Mouse (Mus musculus): ENCODE measurements around the gene Foxred1. TPM values are rescaled to one million over a fixed set of nuclear protein-coding genes. Genes with fewer than 3 reads are reported as not detected.

Foxred1 gene
- total RNA-seq, 2 experiments from 2014 or later = 34.3 to 34.5 TPM

GRCm38 (mm10) chr9:35156002-35156710 lies 54.7 kb downstream of the Foxred1 start:
- DNase-seq (ENCODE audit: extremely low spot score in 1 of 2, low spot score in 1 of 2) = no peak

Other genes with a start within 250 kb of the Foxred1 start
- 10 to 100 TPM; 23.9 to 24.5 TPM for gene St3gal4, start 91.8 kb downstream of the Foxred1 start, total RNA-seq (2021)
- 10 to 100 TPM; 19.2 to 21.5 TPM for gene Dcps, start 35.0 kb downstream of the Foxred1 start, total RNA-seq (2021)
- gene Srpr, start 10.9 kb downstream of the Foxred1 start, total RNA-seq (2021) = 10 to 100 TPM; 62.3 to 63.3 TPM
- 1 to 10 TPM; 1.5 to 2.2 TPM for gene Tirap, start 10.8 kb downstream of the Foxred1 start, total RNA-seq (2021)
- gene Fam118b, start 56.8 kb upstream of the Foxred1 start, total RNA-seq (2021) = 10 to 100 TPM; 25.8 to 26.3 TPM
- gene Rpusd4, start 56.8 kb upstream of the Foxred1 start, total RNA-seq (2021) = 10 to 100 TPM in 1 of 2 experiments, 1 to 10 TPM in 1; 8.7 to 10.9 TPM
- 10 to 100 TPM in 1 of 2 experiments, 1 to 10 TPM in 1; 9.5 to 15.8 TPM for gene Cdon, start 210.1 kb upstream of the Foxred1 start, total RNA-seq (2021)

All from layer of hippocampus, postnatal 25 days (tissue).